Mouse (Mus musculus): ENCODE measurements around the gene Ifna1.

Ifna1 gene

DNA sequence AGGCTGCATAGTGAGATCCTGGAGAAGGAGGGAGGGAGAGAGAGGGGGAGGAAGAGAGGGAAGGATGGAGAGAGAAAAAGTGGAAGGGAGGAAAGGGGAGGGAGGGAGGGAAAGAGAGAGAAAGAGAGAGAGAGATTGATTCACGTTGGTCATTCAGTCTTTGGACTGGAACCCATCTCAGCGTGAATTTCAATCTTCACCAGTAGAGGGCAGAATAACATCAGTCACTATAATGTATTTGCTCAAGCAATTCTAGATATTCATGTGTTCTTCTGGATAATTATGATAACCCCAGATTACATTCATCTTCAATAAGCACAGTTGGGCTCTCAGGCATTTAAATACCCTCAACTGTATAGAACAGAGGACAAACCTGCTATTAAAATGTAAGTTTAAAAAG is 22.8 kb downstream of the Ifna1 start:
- DNase-seq (ENCODE audit: low read depth, low spot score), result peak; percentile 28

DNA sequence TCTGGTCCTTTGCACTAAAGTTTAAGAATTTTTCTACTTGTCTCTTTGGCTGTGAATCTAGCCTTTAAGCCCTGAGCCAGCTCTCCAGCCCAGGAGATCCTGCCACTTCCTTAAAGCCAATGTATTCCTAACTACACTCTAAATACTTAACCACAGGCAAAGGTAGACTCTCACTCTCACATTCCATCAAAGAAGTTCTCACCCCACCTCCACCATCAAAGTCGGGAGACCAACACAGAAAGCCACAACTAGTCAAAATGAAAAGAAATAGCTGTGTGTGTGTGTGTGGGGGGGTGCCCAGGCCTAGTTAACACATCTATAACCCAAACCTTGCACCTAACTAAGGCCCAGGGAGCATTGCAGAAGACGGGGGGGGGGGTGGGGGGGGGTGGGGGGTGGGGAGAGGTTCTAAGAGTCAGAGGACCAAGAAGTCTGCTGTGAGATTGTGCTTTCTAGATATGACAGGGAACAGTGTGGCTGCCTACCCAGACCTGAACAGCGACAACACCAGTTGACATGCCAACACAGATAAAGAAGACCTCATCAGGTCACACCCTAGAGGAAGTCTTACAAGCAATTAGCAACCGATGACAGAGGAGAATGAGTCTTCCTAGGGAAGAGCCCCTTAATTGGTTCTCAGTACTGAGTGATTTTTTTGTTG is 25.7 kb downstream of the Ifna1 start:
- no peak for DNase-seq (ENCODE audit: low read depth, low spot score)

DNA sequence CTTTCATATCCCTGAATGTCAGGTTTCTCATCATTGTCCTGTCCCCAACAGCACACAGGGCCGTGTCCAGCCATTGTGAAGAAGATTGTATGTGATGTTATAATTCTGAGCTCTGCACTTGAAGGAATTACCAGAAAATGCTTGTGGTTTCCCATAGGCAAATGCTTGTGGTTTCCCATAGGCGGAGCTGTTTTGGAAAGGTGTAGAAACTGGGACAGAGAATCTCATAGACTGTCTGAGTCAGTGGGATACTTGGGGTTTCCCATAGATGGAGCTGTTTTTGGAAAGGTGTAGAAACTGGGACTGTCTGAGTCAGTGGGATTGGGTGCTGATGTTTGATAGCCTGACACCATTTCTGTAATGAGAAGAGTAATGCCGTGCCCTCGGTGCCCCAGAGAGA is 26.6 kb downstream of the Ifna1 start:
- peak; percentile 49 for DNase-seq (ENCODE audit: low read depth, low spot score)

DNA sequence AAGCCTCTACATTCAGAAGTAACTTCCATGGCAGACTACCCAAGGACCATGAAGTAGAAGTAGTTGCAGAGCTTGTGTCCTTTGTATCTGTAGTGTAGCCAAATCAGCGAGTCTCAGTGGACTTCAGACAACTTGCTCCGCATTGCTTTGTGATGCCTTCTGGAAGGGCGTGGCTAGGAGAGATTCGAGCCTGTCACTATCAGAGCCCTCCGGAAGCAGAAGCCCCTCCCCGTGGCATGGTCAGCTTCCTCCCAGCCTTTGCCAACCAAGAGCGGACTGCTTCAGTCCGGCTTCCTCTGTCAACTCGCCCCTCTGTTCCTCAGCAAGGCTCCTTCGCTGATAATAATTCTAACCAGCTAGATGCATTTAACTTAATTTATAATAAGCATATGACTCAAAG is 28.4 kb downstream of the Ifna1 start:
- DNase-seq (ENCODE audit: low read depth, low spot score), result no peak

DNA sequence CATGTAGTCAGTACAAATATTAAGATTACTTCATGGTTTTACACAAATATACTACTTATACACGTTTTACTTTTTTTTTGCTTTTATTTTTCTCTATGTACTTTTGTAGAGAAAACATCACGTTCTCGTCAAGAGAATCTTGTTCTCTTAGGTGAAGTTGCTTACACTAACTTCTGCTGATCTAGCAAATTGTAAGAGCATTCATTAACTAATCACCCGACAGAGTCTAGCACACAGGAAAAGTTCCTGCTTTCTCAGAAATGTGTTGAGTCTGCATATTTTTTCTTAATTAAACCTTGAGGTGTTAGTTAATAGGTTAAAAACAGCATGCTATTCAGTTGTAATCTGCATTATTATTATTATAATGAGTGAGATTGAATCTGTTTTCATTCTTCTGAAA is 28.9 kb downstream of the Ifna1 start:
- DNase-seq (ENCODE audit: low read depth, low spot score), result no peak

DNA sequence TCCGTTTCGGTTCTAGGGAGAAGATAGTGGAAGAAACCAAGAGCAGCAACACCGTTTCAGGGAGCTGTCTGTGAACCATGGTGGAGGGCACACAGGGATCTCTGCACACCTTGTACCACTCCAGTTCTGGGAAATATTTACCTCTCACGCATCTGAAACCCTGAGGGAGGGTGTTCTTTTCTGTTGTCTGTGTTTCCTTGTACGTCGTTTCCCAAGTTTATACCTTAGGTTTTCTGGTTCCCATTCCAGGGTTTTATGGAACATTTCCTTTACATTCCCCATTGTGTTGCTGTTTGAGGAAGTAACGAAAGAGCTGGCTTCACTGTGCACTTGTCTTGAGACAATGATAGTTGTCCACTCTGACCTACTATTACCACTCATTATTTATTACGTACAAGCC is 30.2 kb downstream of the Ifna1 start, which contains the start of gene Ifne:
Gene Ifne (minus strand): TSS at position 101 of the 400 bp plus-strand sequence.
- no peak for DNase-seq (ENCODE audit: low read depth, low spot score)

DNA sequence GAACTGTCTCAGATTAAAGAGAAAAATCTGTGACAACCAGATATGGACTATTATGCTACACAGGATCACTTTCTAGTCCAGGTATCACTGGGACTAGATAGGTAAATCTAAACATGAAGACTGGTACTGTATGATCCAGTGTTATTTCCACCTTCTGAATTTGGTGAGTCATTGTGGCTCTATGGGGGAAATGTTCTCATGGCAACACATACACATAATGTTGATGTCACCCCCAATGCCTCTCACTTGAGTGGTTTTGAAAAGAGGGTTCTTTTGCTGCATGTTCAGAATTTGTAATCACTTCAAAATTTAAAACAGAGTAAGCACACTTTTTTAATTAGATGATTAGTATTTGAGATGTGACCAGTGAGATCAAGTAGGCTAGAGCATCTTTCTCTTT is 38.3 kb downstream of the Ifna1 start:
- DNase-seq (ENCODE audit: low read depth, low spot score), result no peak

DNA sequence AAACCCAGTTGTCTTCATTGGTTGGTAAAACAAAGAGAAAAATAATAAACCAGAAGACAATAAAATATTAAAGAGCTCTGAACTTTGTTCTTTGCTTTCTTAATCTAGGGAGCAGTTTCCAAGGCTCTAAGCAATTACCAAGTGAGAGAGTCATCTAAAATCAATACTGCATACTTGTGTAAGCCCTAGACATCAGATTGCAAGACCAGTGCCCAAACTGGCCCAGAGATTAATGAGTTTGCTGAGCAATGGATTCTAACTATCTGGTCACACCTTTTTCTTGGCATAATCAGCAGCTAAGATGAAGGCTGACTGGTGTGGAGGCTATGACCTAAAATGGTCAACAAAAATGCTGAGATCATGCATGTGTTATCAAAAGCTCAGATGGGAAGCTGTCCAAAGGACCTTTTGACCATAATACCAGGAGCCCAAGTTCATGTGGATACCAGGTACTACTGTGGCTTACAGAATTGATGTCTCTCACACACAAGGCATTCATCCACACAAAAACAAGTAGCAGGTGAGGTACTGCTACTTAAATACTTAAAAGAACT is 43.4 kb downstream of the Ifna1 start:
- DNase-seq (ENCODE audit: low read depth, low spot score), result no peak
